Mouse (Mus musculus): ENCODE results near the gene Adgrg6.

Gene Adgrg6

GRCm38 (mm10) chr10:14365065-14365589 is 180.3 kb downstream of the Adgrg6 start:
- no peak for DNase-seq

- no peak for DNase-seq
Measured at GRCm38 (mm10) chr10:14363226-14363625, 182.2 kb downstream of the Adgrg6 start.

- no peak for DNase-seq
Measured at GRCm38 (mm10) chr10:14358271-14358670, 187.2 kb downstream of the Adgrg6 start.

All from cerebellum, postnatal 36 days (tissue).